Comparison of ENCODE assay signal across 23 mouse cellular contexts in the genomic region with DNA sequence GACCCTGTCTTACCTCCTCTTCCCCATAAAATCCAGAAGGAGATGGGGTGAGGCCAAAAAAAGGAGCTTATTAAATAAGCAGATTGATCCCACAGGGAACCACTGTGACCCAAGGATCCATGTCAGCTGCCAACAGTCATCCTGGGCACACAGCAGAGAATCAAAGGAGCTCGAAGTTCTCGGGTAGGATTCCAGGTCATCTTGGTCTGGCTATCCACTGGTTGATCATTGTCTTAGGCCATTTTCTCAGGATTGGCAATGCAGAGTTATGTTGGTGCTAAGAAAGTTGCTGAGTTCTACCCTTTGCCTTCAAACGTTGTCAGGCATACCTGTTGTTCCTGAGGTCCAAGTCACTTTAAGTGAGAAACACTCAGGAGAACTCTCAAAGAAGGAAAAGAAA. TPM values are rescaled to one million over a fixed set of nuclear protein-coding genes. Genes with fewer than 3 reads are reported as not detected.
"Had no signal": no experiment of that assay in that cellular context is flagged by ENCODE, and none has a peak within 500 bp of the region (broad histone marks: within the 10 kb centered on the region; RNA-seq: fewer than 3 reads in every experiment).

No protein-coding gene starts in this region.

- H3K9ac ChIP-seq: lung, embryonic 14.5 days; midbrain, embryonic 12.5 days; neural tube, embryonic 13.5 days; neural tube, embryonic 15.5 days had no signal

- H3K36me3 ChIP-seq: midbrain, embryonic 10.5 days; midbrain, embryonic 12.5 days; neural tube, embryonic 13.5 days; neural tube, embryonic 15.5 days had no signal

- H3K4me3 ChIP-seq: midbrain, embryonic 10.5 days; midbrain, embryonic 12.5 days; myocyte; neural tube, embryonic 13.5 days; neural tube, embryonic 15.5 days had no signal

- DNase-seq: lung, embryonic 14.5 days; lung, postnatal 10 days; lung, postnatal 4 days; midbrain, embryonic 14.5 days; retina, postnatal 1 day; right cerebral cortex, adult 18-20 months; right cerebral cortex, postnatal 25 days; right cerebral cortex, postnatal 4 days; spleen, adult 18-20 months; thymus, adult 18-20 months; thymus, postnatal 14 days; thymus, postnatal 36 days had no signal

- H3K27ac ChIP-seq: midbrain, embryonic 10.5 days; midbrain, embryonic 12.5 days; neural tube, embryonic 13.5 days; neural tube, embryonic 15.5 days had no signal

- H3K4me2 ChIP-seq: lung, embryonic 14.5 days; midbrain, embryonic 12.5 days; neural tube, embryonic 13.5 days; neural tube, embryonic 15.5 days had no signal

- H3K27me3 ChIP-seq: midbrain, embryonic 12.5 days; neural tube, embryonic 13.5 days; neural tube, embryonic 15.5 days had no signal

- ATAC-seq: midbrain, embryonic 16.5 days had no signal

- H3K9me3 ChIP-seq: midbrain, embryonic 10.5 days; midbrain, embryonic 12.5 days; neural tube, embryonic 13.5 days; neural tube, embryonic 15.5 days had no signal

RNA-seq across cellular contexts. Expression of gene L1td1, which starts 26.4 kb away (rescaled TPM):
- total RNA-seq: megakaryocyte, adult 5-6 weeks; megakaryocyte-erythroid progenitor cell, adult 5-6 weeks had no signal
- polyA plus RNA-seq: midbrain, embryonic 16.5 days; myocyte; neural tube, embryonic 11.5 days; neural tube, embryonic 13.5 days; neural tube, embryonic 15.5 days; small intestine, adult 2 months; thymus, postnatal 0 days had no signal
